Mouse (Mus musculus) layer of hippocampus, adult 8-10 months (tissue): ENCODE measurements around the gene Dusp10. TPM values are rescaled to one million over a fixed set of nuclear protein-coding genes. Genes with fewer than 3 reads are reported as not detected.

ENCODE experiments used
- DNase-seq, 2 experiments: peaks; one replicate each; pipeline ENCODE4 v3.0.0; 2022; ENCODE audit warnings: low spot score in 2 of 2
- total RNA-seq, 4 experiments: library from RNA; stranded (reverse); gene quantifications; 2 replicates each; pipeline ENCODE4 v1.2.4; 2022

Gene Dusp10
- total RNA-seq, 4 experiments from 2014 or later: 3.8 to 5.8 (median 5.5) TPM

GRCm38 (mm10) chr1:184053711-184054110, 40.6 kb downstream of the Dusp10 start:
- DNase-seq: no peak

GRCm38 (mm10) chr1:184054176-184054575, 41.1 kb downstream of the Dusp10 start:
- DNase-seq: no peak

GRCm38 (mm10) chr1:184058206-184058605, 45.1 kb downstream of the Dusp10 start:
- no peak for DNase-seq

- DNase-seq: no peak
Measured at GRCm38 (mm10) chr1:184059814-184060213, 46.7 kb downstream of the Dusp10 start.

- DNase-seq: no peak
Measured at GRCm38 (mm10) chr1:184060381-184060780, 47.3 kb downstream of the Dusp10 start.

GRCm38 (mm10) chr1:184060828-184061734, 48.0 kb downstream of the Dusp10 start:
- no peak for DNase-seq

- DNase-seq: no peak
Measured at GRCm38 (mm10) chr1:184061901-184062300, 48.8 kb downstream of the Dusp10 start.

GRCm38 (mm10) chr1:184064306-184064705, 51.2 kb downstream of the Dusp10 start:
- DNase-seq: no peak

GRCm38 (mm10) chr1:184065589-184066361, 52.7 kb downstream of the Dusp10 start:
- DNase-seq: peak in 1 of 2 experiments; percentile 55

- DNase-seq: no peak
Measured at GRCm38 (mm10) chr1:184066460-184067287, 53.6 kb downstream of the Dusp10 start.

- DNase-seq: no peak
Measured at GRCm38 (mm10) chr1:184067704-184068558, 54.8 kb downstream of the Dusp10 start.

- DNase-seq: no peak
Measured at GRCm38 (mm10) chr1:184068971-184069370, 55.9 kb downstream of the Dusp10 start.

GRCm38 (mm10) chr1:184076065-184076464, 63.0 kb downstream of the Dusp10 start:
- DNase-seq: no peak

- no peak for DNase-seq
Measured at GRCm38 (mm10) chr1:184076756-184077155, 63.7 kb downstream of the Dusp10 start.

GRCm38 (mm10) chr1:184079304-184079703, 66.2 kb downstream of the Dusp10 start:
- no peak for DNase-seq

GRCm38 (mm10) chr1:184082661-184083060, 69.6 kb downstream of the Dusp10 start:
- DNase-seq: no peak

GRCm38 (mm10) chr1:184083166-184083565, 70.1 kb downstream of the Dusp10 start:
- no peak for DNase-seq

GRCm38 (mm10) chr1:184084961-184085360, 71.9 kb downstream of the Dusp10 start:
- DNase-seq: no peak

- no peak for DNase-seq
Measured at GRCm38 (mm10) chr1:184090515-184090914, 77.4 kb downstream of the Dusp10 start.

- no peak for DNase-seq
Measured at GRCm38 (mm10) chr1:184094914-184095313, 81.8 kb downstream of the Dusp10 start.
